Mouse (Mus musculus): ENCODE data around the gene Rab3gap1.

Rab3gap1 gene

GRCm38 (mm10) chr1:127985391-127985790 lies 116.8 kb downstream of the Rab3gap1 start:
- DNase-seq = no peak

DNA sequence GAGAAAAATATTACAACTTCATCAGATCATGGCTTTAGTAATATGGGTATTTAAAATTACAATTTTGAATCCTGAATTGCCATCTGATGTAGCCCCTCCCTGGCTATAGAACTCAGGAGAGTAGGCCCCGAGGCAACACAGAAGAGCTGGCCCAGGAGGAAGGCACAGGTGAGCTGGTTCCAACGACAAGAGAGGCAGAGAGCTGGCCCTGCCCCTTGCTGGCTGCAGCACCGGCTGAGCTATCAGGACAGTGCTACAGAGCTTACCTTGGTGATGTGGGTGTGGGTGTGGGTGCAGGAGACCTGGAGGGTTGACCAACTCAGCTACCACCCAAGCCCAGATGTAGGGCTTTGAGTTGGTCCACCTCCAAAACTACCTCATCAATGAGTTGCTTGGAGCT lies 119.7 kb downstream of the Rab3gap1 start:
- DNase-seq = no peak

- DNase-seq = no peak
Measured at GRCm38 (mm10) chr1:127989387-127989786, 120.8 kb downstream of the Rab3gap1 start.

DNA sequence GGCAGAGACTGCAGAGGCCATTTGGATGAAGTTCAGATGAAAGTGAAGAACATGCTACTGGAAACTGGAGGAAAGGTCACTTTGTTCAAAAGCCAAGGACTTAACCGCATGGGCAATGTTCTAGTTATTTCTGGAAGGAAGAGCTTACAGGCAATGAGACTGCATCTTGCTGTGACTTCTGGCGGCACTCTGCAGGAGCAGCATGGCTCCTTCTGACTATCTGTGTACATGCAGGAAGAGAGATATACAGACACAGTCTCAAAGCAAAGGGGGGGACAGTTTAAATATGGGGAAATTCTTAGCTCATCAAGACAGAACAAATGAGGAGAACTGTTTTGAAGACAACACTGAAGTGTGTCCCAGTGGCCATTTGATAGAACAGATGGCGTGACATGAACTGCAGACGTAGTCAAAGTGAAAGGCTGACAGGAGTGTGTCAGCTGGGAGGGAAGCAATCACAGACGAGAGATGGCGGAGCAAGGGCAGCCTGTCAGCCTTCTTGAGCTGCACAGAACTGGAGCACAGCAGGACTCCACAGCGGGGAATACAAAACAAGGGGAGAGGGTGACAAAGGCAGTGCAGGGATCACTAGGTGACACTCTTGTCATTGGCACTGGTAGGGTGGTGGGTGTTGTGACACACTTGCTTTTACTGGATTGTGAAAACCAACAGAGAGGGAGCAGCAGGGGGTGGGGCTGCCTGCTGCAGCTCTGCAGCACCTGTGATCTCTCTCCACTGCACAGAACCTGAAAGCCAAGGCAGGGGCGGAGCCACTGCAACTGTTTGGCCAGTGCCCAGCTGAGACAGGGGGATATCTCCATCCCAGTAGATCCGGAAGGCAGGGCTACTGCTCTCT lies 121.5 kb downstream of the Rab3gap1 start:
- DNase-seq = peak in 1 of 2 experiments; percentile 22

Data from thymus, postnatal 36 days (tissue).